Mouse (Mus musculus): ENCODE results near the gene 1700009N14Rik. TPM values are rescaled to one million over a fixed set of nuclear protein-coding genes. Genes with fewer than 3 reads are reported as not detected.

Gene 1700009N14Rik
- not detected in 2 replicates for polyA plus RNA-seq (2015; fragmentation: Nextera tagmentation; extraction: Ambion mirVana)

GRCm38 (mm10) chr4:39450069-39450468 is at the start of gene 1700009N14Rik:
TSS of gene 1700009N14Rik (plus strand) at chr4:39450295.
- no peak for DNase-seq (ENCODE audit: low spot score)

- no peak for DNase-seq (ENCODE audit: low spot score)
These were observed 12.2 kb upstream of the 1700009N14Rik start for GRCm38 (mm10) chr4:39437870-39438367.

GRCm38 (mm10) chr4:39474291-39474690 is 24.2 kb downstream of the 1700009N14Rik start:
- DNase-seq (ENCODE audit: low spot score) = no peak

- DNase-seq (ENCODE audit: low spot score) = no peak
These were observed 36.3 kb downstream of the 1700009N14Rik start for GRCm38 (mm10) chr4:39486393-39486792.

- peak; percentile 5 for DNase-seq (ENCODE audit: low spot score)
These were observed 43.5 kb downstream of the 1700009N14Rik start for GRCm38 (mm10) chr4:39493596-39493995.

- DNase-seq (ENCODE audit: low spot score) = no peak
These were observed 45.8 kb downstream of the 1700009N14Rik start for GRCm38 (mm10) chr4:39495875-39496274.

Data from thymus, postnatal 0 days (tissue).